Mouse (Mus musculus) bone marrow macrophage, adult 2 months (primary cell): ENCODE measurements around the gene R3hdm2.

Experiments
- CTCF ChIP-seq: IDR thresholded peaks from 2 replicates; pipeline ENCODE4 v1.5.1; 2012; ENCODE audit warnings: low read depth, mild to moderate bottlenecking, low read length, moderate library complexity
- POLR2A ChIP-seq: IDR thresholded peaks from 2 replicates; pipeline ENCODE4 v1.6.1; 2012; ENCODE audit warnings: mild to moderate bottlenecking, low read depth, low read length, borderline replicate concordance

- TF ChIP-seq POLR2A: no peak
- TF ChIP-seq CTCF: no peak
Observed at GRCm38 (mm10) chr10:127527481-127527880, 147.4 kb downstream of the R3hdm2 start.
